Mouse (Mus musculus) mature B cell (primary cell): ENCODE results near the gene Wnt5b.

ENCODE experiments used
- in situ Hi-C: fragments of 300-500 bp; cut with MboI; formaldehyde crosslinking; loops from 2 replicates; pipeline ENCODE4 v1.14.3; 2019

Wnt5b gene

GRCm38 (mm10) chr6:119521482-119521900, 22.7 kb downstream of the Wnt5b start:
- in situ Hi-C loops, result no loop called here

DNA sequence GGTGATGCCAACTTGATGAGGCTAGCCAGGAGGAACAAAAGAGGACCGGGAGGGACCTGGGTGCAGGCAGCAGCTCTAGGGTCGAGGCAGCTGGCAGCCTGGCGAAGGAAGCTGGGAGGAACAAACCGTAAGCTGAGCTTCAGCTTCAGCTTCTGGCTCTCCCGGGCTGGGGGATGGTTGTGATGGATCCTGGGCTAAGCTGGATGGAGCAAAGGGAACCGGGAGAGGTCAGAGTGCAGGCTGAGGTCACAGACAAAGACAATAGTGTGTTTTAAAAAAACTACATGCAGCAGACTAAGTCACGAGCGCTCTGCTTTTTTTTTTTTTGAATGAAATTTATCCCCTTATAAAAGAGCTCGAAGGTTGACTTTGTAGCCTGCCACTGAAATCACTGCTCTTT, 23.4 kb downstream of the Wnt5b start:
- in situ Hi-C loops, result no loop called here

DNA sequence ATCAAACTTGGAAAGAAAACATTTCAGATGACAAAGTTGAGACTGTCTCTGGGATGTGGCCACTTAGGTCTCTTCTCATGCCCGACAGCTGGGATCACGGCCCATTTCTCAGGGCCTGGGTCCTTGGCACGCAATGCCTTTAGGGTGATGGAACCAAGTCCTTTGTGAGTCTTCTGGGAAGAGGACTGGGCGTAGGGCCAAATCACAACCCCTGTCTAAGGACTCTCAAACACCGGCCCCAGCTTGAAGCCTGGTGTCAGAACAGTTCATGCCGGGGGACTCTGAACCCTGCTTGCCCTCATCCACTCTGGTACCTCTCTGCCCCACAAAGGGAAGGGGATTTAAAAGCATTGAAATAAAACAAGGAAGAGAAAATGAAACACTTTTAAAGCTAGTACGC, 30.1 kb downstream of the Wnt5b start:
- in situ Hi-C loops, result no loop called here

DNA sequence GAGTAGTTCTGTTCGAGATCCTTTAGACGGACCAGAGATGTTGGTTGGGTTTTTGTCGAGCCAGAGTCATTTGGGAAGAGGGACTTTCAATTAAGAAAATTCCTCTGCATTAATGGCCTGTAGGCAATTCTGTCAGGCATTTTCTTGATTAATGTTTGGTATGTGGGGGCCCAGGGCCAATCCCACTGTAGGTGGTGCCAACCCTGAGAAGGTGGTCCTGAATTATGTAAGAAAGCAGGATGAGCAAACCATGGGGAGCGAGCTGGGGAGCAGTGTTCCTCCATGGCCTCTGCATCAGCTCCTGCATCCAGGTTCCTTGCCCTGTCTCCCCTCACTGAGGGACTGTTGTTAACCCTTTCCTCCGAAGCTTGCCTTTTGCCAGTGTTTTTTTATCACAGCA, 30.7 kb downstream of the Wnt5b start:
- in situ Hi-C loops, result no loop called here

GRCm38 (mm10) chr6:119512701-119513100, 31.4 kb downstream of the Wnt5b start:
- in situ Hi-C loops, result no loop called here

DNA sequence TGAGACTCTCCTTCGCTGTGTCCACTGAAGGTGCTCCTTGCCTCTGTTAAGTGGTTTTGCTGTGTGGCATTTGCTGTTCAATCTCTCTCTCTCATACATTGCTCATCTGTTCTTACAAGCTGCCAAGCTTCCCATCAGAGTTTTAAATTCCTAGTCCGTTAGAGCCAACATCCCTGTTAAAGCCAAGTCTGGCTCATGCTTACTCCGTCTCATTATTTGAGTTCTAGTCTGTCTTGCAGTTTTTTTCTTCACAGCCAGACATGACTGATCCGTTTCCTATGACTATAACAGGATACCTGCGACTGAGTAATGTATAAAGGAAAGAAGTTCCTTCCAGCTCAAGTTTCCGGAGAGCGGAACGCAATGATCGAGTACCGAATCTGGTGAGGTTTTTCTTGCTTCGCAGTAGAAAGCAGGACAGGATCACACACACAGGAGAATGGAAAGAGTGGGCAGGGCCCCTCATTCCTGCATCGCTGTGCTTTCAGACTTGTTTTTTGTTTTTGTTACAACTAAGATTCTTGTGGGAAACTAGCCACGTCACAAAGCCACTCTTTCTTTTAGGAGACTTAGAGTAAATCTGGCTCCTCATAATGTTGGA, 34.6 kb downstream of the Wnt5b start:
- in situ Hi-C loops, result no loop called here

GRCm38 (mm10) chr6:119508634-119509375, 35.3 kb downstream of the Wnt5b start:
- in situ Hi-C loops, result no loop called here

DNA sequence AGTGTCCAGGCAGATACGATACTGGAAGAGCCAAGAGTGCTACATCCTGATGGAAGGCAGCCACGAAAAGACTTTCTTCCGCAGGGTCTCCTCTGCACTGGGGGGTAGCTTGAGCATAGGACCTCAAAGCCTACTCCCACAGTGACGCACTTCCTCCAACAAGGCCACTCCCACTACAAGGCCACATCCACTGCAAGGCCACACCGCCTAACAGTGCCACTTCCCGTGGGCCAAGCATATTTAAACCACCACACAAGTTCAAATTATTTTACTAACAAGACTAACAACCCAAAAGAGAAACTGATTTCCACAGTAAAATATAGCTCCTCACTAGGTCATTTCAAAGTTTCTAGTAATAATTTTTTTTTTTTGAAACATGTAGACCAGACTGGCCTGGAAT, 35.9 kb downstream of the Wnt5b start:
- in situ Hi-C loops, result no loop called here

- in situ Hi-C loops, result no loop called here
These were observed 38.5 kb downstream of the Wnt5b start for GRCm38 (mm10) chr6:119505525-119506225.

DNA sequence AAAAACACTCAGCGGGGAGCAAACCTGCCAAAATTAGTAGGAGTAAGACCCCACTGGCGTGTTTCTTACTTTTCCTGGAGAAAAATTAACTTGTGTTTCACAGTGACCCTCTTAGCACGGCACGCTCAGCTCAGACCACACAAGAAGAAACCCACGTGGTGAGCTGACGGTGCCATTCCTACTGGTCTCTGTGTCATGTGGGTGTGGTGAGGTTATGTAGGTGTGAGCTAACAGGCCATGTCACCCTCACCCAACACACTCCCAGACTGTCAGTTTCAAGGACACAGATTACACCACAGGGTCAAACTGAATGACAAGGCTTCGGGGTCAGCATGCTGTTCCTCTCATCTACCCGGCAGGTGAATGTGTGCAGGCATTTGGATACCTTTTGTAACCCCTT, 39.4 kb downstream of the Wnt5b start:
- in situ Hi-C loops, result no loop called here

DNA sequence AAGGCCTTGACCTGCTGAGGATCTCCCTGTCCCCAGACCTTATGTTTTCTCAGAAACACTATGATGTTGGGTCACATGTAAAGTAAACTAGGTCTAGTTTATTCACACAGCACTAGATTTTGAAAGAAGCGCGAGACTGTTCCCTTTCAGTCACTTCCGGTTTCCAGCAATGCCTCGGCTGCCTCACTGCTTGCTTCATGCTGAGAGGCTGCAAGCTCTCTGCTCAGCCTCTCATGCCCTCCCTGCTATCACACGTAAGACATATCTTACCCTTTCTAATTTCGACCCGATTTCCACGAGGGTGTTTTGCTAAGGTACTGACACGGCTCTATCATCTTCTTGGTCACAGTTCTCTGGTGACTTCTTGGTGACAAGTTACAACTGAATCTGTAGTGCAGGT, 42.1 kb downstream of the Wnt5b start:
- in situ Hi-C loops, result no loop called here

- in situ Hi-C loops, result no loop called here
These were observed 44.1 kb downstream of the Wnt5b start for GRCm38 (mm10) chr6:119500086-119500485.

- in situ Hi-C loops, result loop anchor here (10.0 kb wide), 1 partner anchor 696 kb away; no protein-coding TSS in a partner anchor
These were observed 44.9 kb downstream of the Wnt5b start for GRCm38 (mm10) chr6:119499271-119499670.

DNA sequence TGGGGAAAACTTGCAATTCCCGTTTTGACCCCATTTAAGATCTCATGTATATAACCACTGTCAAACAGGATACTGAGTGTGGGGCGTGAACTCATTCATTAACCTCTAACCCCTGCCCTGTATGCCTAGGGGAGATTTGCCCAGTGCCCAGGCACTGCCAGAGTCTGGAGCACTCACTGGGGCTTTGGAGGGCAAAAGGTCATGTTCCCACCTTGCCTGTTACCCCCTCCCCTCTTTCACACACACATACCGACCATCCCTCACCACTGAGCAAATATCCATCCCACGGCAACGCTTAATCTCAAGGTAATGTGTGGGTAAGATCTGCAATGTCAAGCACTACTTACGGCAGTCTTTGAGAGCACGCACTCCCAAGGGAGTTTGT, 51.5 kb downstream of the Wnt5b start:
- in situ Hi-C loops, result loop anchor here (10.0 kb wide), 1 partner anchor 702 kb away; no protein-coding TSS in a partner anchor

DNA sequence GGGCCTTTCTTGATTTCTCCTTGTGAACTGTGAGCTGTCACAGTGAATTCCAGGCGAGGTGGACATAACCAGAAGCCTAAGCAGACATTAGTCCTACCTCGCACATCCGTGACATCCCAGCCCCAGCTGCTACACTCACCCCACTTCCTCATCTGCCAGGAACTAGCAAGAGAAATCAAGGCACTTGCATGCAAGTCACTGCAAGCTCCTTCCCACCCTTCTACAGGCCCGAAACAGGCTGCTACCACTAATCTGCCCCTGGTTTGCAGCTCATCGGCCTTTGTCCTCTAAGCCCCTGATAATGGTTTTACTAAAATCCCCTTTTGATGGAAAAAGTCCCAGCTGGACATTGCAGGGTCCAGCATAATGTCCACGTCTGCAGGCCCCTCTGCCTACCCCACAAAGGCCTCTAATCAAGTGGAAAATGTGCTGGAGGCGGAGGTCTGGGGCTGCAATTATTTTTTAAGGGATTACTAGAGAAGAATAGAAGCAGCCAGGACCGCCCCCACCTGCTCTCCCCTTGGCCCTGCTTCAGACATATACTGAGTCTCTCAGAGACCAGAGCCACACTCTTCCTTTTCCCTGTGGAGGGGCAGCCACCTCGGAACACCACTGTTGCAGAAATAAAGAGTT, 52.0 kb downstream of the Wnt5b start:
- in situ Hi-C loops, result loop anchor here (10.0 kb wide), 1 partner anchor 703 kb away; no protein-coding TSS in a partner anchor

GRCm38 (mm10) chr6:119491006-119491405, 53.1 kb downstream of the Wnt5b start:
- in situ Hi-C loops, result loop anchor here (10.0 kb wide), 1 partner anchor 704 kb away; no protein-coding TSS in a partner anchor

GRCm38 (mm10) chr6:119490549-119490948, 53.6 kb downstream of the Wnt5b start:
- in situ Hi-C loops, result loop anchor here (10.0 kb wide), 1 partner anchor 704 kb away; no protein-coding TSS in a partner anchor

GRCm38 (mm10) chr6:119489765-119490164, 54.4 kb downstream of the Wnt5b start:
- in situ Hi-C loops, result loop anchor here (10.0 kb wide), 1 partner anchor 705 kb away; no protein-coding TSS in a partner anchor

DNA sequence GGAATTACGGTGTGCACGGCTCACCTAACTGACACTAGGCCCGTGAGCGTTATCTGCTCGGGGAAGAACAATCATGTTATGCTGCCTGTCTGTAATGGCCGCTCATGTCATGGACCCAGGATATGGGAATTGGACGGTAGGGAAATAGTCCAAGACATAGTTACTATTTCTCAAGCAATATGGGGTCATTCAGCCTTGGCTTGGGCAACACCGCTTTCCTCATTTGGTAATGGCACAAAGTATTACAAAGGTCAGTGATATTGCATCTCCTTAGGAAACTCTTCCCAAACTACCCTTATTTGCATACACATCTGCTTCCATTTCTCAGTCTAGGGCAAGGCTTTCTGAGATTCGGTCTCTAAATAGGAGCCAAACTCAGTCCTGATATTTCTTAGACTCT, 56.5 kb downstream of the Wnt5b start:
- in situ Hi-C loops, result no loop called here

GRCm38 (mm10) chr6:119487085-119487458, 57.1 kb downstream of the Wnt5b start:
- in situ Hi-C loops, result no loop called here

- in situ Hi-C loops, result no loop called here
These were observed 57.6 kb downstream of the Wnt5b start for GRCm38 (mm10) chr6:119486381-119487084.

GRCm38 (mm10) chr6:119485486-119485885, 58.7 kb downstream of the Wnt5b start:
- in situ Hi-C loops, result no loop called here
